Mouse (Mus musculus) thymus, adult 18-20 months (tissue): ENCODE measurements around the gene Smtn.
A peak's percentile ranks its signal among the peaks of the same experiment; 100 is the strongest.

ENCODE experiments used
- DNase-seq, 2 experiments: peaks; one replicate each; pipeline ENCODE4 v3.0.0; 2022; ENCODE audit warnings: mixed read lengths in 2 of 2

Smtn gene

DNA sequence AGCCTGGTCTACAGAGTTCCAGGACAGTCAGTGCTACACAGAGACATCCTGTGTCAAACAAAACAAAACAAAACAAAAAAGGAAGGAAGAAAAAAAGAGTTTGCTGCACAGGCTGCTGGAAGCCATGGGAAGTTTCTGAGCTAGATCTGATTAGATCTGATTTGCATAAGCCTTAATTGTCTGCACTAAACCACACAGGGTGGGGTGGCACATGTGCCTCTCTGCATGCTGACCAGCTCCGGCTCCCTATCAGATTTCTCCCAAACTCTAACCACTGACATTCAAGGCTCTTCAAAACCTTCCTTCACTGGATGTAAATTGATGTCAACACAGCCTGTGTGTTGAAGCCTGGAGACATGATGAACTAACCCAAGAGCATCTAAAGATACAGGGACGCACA lies 6.6 kb upstream of the Smtn start:
- DNase-seq = no peak

DNA sequence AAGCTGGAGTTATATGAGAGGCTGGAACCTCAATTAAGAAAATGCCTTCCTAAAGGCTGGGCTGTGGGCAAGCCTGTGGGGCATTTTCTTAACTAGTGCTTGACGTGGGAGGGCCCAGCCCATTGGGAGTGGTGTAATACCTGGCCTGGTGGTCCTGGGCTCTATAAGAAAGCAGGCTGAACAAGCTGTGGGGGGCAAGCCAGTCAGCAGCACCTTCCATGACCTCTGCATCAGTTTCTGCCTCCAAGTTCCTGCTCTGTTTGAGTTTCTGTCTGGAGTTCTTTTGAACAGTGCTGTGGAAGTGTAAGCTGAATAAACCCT lies 5.8 kb upstream of the Smtn start:
- no peak for DNase-seq

GRCm38 (mm10) chr11:3545531-3546241 lies 5.3 kb upstream of the Smtn start:
- DNase-seq = no peak

GRCm38 (mm10) chr11:3544409-3544808 lies 4.0 kb upstream of the Smtn start:
- DNase-seq = no peak

DNA sequence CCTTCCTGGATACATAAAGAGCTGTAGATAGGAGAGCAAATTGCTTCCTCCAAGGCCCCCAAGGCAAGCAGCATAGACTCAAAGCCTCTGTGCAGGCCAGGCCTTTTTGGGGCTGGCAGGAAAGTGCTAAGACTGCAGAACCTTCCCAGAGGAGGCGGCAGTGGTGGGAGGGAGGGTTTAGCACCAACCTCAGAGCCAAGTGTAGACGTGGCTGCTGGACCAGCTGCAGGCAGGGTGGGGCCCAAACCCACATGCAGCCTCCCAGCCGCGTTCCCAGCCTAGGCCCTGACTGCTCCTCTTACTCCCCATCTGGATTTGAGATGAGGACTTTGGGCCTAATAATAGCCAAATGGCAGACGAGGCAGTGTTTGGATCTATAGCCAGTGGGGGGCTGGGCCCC lies 2.6 kb upstream of the Smtn start:
- no peak for DNase-seq

DNA sequence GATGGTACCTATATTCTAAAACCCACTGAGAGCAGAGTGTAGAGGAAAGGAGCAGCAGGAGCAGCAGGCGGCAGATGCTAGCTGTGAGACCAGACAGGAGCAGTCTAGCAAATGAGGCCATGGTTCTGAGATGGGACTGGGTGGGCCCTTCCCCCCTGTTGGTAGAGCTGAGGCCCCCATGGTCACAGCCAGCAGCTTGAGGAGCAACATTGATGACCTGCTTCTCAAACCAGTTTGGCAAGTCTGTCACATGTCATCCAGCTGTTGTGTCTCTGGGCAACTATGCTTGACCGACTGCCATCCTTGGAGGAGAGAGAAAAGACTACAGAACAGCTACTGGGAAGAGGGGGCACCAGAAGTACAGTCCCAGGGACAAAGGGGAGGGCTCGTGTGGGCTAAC lies 1.5 kb upstream of the Smtn start:
- no peak for DNase-seq

DNA sequence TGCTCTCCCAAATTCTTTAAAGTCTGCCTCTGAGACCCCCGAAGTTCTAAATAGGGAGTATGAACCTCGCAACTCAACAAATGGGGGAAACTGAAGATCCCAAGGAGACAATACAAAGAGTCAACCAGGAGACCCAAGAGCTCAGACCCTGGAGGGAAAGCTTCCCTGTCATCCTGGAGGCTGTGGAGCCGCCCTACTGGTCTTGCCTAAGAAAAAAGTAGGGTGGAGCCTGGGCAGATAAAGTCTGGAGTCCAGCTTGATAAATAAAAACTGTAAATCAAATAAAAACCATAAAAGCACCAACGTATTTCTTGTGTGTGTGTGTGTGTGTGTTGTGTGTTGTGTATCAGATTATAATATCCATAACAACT lies 601 bp downstream of the Smtn start:
- DNase-seq = no peak

- peak; percentile 79 to 85 for DNase-seq
Measured at GRCm38 (mm10) chr11:3539111-3539825, 1.1 kb downstream of the Smtn start.

DNA sequence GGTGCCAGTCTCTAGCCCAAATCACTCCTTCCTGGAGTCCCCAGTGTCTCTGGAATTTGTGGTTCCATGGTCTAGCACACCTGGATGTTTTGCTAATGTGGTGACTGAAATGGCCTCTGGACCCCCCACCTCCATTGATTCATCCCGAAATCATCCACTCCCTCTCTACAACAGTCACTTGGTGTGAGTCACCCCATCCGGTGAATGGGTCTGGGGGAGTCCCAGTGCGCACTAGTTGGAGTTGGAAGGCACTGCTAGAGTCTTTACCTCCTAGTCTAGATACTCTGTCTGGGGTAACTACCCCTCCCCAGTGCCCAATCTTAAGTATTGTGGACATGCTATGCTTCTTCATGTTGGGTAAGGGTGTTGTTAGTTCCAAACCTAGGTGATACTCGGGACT lies 2.1 kb downstream of the Smtn start:
- no peak for DNase-seq

DNA sequence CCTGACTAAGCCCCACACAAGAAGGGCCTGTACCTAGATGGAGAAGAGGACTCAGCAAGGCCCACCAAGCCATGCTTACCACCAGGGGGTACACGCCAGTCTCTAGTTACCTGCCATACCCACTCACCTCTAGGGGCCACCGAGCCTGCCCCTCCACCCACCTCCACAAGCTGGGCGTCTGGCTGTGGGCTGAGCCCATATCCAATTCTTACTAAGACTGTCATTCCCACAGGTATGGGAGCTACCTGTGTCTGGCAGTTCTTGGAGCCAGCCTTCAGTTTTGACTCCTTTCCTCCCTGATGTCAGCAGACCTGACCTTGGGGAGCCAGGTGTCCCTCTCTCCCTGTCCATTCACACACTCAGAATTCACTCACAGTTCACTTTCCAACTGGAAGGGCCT lies 2.7 kb downstream of the Smtn start:
- no peak for DNase-seq

- DNase-seq = no peak
Measured at GRCm38 (mm10) chr11:3536745-3537333, 3.6 kb downstream of the Smtn start.

- DNase-seq = no peak
Measured at GRCm38 (mm10) chr11:3536082-3536481, 4.3 kb downstream of the Smtn start.

- peak; percentile 90 to 91 for DNase-seq
Measured at GRCm38 (mm10) chr11:3535406-3535986, 4.9 kb downstream of the Smtn start.

GRCm38 (mm10) chr11:3534956-3535355 lies 5.5 kb downstream of the Smtn start:
- DNase-seq = no peak

GRCm38 (mm10) chr11:3533406-3533932 lies 6.9 kb downstream of the Smtn start:
- DNase-seq = no peak

GRCm38 (mm10) chr11:3532101-3532931 lies 8.1 kb downstream of the Smtn start:
- DNase-seq = no peak

GRCm38 (mm10) chr11:3531634-3532033 lies 8.8 kb downstream of the Smtn start:
- DNase-seq = no peak

- no peak for DNase-seq
Measured at GRCm38 (mm10) chr11:3530731-3531130, 9.7 kb downstream of the Smtn start.

- no peak for DNase-seq
Measured at GRCm38 (mm10) chr11:3529476-3530252, 10.7 kb downstream of the Smtn start.

DNA sequence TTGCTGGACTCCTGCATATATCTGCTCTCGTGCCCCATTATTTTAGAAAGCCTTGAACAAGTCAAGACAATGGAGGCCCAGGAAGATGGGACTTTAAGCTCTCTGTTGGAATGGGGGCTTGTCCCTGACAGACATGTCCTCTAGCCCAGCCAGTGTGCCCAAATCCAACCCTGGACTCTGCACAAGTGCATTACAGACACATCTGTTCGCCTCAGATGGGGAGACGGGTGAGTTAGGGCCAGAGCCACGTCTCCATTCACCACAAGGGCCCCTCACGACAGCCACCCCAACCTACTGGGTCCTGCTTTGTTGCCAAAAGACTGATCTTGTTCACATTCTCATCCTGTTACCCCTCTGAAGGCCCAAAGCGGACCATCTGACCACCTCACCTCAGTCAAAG lies 12.2 kb downstream of the Smtn start:
- no peak for DNase-seq

GRCm38 (mm10) chr11:3527766-3528165 lies 12.6 kb downstream of the Smtn start:
- no peak for DNase-seq
